Mouse (Mus musculus) lung, postnatal 25 days (tissue): ENCODE measurements around the gene Cd300a.
A peak's percentile ranks its signal among the peaks of the same experiment; 100 is the strongest.

Experiments
- DNase-seq: peaks from one replicate; pipeline ENCODE4 v3.0.0; 2022; ENCODE audit warnings: low spot score

Cd300a gene

DNA sequence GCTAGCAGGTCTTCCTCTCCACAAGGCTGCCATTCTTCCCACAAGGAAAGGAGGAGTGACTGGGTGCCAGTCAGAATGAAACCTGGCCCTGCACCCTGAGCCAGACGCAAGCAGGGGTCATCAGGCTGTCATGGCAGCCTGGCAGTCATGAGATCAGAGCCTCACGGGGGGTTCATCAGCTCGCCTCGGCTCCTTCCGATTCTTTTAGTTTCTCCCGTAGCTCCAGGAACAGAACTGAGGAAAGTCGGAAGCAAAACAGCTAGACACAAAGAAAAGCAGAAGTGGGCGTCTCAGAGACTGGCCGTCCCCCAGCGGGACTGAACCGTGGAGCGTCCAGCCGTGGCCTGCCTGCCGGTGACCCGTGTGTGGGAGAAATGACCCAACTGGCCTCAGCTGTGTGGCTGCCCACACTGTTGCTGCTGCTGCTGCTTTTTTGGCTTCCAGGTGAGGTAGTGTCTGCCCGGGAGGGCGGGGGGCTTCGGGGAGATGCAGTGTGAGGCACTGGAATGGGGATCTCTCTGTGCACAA, at the start of gene Cd300a:
Cd300a (plus strand) TSS at position 51 of the 528 bp plus-strand sequence.
- DNase-seq, result peak; percentile 44

- DNase-seq, result peak; percentile 12
Measured at GRCm38 (mm10) chr11:114843818-114844463, 45.9 kb upstream of the Cd300a start.

DNA sequence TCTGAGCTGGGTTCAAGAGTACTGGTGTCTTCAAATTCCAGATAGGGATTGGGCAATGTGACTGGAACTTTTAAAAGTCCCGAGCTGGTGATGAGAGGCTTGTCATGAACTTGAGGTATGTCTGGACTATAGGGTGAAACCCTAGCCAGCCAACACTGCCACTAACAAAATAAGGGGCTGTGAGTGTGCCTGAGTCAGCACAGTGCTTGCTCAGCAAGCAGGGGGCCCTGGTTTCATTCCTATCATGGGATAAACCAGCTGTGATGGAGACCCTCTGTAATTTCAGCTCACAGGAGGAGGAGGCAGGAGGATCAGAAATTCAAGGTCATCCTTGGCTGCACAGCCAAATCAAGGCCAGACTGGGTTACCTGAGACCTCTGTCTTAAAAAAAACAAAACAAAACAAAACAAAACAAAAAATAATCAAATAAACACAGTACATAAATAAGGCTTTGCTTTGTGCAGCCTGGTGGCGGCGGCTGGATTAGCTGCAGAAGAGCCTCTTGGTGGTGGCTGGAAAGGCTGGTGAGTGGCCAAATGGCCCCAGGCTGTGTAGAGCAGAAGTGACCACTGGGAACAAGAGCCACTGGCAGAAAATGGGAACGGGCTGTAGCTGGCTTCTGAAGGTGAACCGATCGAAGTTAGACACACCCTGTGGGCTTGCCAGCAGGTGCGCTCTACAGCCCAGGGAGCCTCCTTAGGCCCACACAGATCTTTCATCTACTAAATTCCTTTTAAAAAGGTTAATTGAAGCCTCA, 45.2 kb upstream of the Cd300a start:
- no peak for DNase-seq

DNA sequence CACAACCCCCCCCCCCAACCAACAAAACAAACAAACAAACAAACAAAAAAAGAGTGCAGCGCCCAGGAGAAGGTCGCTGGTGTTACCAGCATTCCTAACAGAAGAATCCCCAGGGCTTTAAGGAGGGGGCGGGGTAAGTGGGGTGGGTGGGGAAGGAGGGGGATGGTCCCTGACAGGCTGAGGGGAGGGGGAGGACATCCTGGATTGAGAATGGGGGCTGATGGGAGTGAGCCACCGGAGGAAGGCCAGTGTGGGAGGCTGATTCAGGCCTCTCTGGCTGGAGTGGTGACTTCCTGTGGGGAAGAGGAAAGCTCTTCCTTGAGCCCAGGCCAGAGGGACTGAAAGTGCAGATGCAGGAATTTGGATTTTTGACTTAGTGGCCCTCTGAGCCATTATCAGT, 43.5 kb upstream of the Cd300a start:
- no peak for DNase-seq

DNA sequence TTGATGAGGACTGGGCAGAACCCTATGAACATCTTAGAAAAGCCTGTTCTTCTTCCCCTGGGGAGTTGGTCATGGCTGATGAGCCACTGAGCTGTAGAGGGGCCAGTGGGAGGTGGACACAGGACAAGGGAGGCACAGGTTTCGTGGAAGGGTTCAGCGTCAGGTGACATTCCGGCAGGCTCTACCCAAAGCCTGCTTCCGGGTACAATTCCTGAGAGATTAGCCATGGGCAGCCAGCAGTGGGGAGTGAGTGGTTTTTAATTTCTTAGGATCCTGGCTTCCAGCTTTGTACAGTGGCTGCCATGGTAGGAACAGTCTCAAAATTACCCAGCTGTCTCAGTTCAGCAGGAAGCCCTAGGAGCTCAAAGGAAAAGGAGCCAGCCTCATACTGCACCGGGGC, 42.8 kb upstream of the Cd300a start:
- DNase-seq, result no peak

DNA sequence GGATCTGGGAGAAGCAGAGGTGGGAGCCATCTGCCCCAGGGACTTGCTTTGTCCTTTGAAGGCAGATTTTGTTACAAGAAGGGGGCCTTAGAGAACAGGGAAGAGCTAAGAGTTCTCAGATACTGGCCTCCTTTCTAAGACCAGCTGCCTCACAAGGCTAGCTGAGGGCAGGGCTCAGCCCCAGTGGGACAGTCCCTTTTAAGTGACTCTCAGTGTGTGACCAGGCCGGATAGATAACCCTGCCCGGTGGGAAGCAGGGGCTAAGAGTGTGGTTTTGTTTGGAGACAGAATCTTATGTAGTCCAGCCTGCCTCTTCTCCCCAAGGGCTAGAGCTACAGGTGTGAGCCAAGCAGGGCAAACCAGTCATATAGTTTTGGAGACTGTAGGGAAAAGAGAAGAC, 40.3 kb upstream of the Cd300a start:
- no peak for DNase-seq

DNA sequence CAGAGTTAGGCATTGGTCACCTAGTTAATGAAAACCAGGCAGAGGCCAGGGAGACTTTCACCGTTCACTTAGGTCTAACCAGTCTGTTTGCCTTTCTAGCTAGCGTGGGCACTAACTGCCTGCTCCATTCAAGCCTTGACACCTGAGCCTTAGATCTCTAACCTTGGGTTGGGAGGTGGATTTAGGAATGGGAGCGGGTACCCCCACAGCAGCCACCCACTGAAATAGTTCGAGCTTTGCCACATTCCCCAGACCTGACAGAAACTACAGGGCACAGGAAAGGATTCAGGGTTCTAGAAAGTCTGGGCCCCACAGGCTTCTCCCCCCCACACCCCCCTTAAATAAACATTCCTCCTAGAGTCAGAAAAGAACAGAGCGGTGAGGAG, 39.8 kb upstream of the Cd300a start:
- no peak for DNase-seq

DNA sequence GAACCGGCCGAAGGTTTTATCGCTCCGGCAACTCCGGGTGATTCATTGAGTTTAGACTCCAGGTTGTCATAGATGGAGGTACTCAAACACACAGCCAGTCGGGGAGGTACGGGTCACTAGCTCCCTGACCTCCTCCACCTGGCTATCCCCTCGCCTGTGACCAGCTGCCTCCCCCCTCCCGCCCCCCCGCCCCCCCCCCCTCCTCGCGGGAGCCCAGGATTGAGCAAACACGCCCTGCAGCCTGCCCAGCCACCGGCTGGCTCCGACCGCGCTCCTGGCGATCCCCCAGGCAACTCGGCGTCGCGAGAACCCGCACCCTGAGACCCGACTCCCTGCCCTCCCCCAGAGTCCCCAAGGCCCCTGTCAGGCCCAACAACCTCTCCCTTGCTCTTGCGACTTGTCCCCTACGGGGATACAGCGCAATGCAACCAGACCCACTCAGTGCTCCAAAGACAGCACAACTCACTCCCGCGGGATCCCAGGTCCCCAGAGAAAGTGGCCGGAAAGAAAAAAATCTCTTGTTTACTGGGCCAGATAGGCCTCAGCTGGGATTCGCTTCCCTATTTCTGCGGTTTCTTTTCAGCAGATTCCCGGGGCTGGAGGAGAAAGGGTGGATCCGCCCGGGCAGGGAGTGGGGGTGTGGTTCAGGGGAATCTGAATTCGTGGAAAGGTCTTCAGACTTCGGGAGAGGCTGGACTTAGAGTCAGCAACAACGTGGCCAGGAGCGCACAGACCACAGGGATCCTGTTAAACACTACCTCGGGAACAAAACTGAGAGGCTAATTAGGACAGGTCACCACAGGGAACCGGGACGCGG, 39.2 kb upstream of the Cd300a start, which contains the start of gene Gprc5c:
Gprc5c (plus strand) TSS at position 701 of the 817 bp plus-strand sequence.
- peak; percentile 25 for DNase-seq

DNA sequence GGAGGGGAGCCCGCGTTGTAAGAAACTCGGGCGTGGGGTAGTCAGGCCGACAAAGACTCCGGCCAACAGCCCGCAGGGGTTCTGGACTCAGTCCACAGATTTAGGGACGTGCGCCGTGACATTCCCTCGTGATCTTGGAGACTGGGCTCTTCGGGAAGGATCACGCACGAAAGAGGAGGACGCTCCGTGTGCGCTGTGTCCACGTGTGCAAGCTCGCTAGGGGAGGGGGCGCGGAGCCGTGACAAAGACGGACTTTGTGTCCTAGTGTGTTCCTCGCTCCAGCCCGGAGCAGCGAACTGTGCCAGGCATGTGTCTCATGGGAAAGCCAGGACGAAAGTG, 38.6 kb upstream of the Cd300a start:
- no peak for DNase-seq

- peak; percentile 48 for DNase-seq
Measured at GRCm38 (mm10) chr11:114851608-114852310, 38.1 kb upstream of the Cd300a start.

DNA sequence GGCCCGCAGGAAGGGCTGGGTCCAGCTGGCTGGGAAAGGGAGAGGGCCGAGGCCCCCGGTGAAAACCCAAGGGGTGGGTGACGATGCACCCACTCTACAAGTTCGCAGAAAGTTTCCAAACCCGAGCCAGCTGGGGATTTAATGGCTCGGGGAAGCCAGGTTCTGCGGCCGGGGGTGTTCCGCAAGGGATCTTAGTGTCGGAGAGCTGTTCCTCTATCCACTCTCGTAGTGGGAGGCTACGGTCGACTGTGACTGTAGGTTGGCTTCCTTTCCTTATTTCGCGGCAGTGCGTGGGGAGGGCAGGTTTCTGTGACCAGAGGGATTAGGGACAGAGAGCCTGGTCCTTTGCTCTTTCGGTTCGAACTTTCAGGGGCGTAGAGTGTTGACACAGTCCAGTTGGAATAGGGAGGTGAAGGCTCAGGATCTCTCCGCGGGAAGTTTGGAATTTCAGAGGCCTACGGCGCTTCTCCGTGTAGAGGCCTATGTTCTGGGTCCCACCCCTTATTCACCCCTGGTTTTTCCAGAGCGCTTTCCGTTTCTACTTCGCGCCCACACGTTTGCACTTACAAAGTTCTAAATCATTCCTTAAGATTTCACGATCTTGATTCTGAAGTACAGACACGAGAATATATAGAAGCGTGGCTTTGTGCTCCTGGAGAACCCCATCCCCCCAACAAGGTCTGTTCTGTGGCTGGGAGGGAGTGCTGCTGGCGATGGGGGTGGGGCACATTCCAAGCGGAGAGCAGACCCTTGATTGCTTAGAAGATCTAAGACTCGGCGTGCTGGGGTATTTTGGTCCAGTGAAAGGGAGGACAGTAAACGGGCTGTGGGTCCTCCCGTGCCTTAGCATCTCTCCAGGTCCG, 37.3 kb upstream of the Cd300a start:
- DNase-seq, result peak; percentile 5

GRCm38 (mm10) chr11:114853174-114853838, 36.5 kb upstream of the Cd300a start:
- no peak for DNase-seq

- no peak for DNase-seq
Measured at GRCm38 (mm10) chr11:114854581-114854980, 35.3 kb upstream of the Cd300a start.

GRCm38 (mm10) chr11:114856125-114856524, 33.7 kb upstream of the Cd300a start:
- no peak for DNase-seq

DNA sequence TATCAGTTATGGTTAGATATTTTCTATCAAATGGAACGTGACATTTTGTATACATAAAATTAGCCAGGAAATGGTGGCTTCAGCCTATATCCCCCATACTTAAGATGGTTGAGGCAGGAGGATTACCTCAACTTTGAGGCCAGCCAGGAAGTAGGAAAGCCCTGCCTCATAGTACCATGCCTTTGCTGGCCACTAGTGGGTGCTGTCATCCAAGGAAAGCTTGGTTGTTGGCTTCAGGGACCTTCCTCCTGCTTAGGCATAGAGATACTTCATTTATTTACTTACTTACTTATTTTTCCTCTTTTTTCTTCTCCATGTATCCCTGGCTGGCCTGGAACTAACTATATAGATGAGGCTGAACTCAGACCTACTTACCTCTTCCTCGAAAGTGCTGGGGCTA, 31.2 kb upstream of the Cd300a start:
- no peak for DNase-seq

GRCm38 (mm10) chr11:114861057-114861456, 28.8 kb upstream of the Cd300a start:
- no peak for DNase-seq

GRCm38 (mm10) chr11:114862687-114863086, 27.2 kb upstream of the Cd300a start:
- DNase-seq, result no peak

GRCm38 (mm10) chr11:114863918-114864420, 25.9 kb upstream of the Cd300a start:
- no peak for DNase-seq

GRCm38 (mm10) chr11:114865999-114866398, 23.8 kb upstream of the Cd300a start:
- DNase-seq, result no peak
